Mouse (Mus musculus): Measurements from ENCODE around the gene Spdye4c. TPM values are rescaled to one million over a fixed set of nuclear protein-coding genes. Genes with fewer than 3 reads are reported as not detected.

Gene Spdye4c
- total RNA-seq (2021), result not detected
- long read RNA-seq, experiment 1, result 0 reads
- long read RNA-seq, experiment 2, result 0 reads

GRCm38 (mm10) chr2:128590909-128591308 lies at the start of gene Spdye4c:
Spdye4c (plus strand) TSS chr2:128591209.
- no peak for DNase-seq (ENCODE audit: low spot score in 2 of 2)
- intact Hi-C loops (cut with DNase I), result no loop called here

- no peak for DNase-seq (ENCODE audit: low spot score in 2 of 2)
- intact Hi-C loops (cut with DNase I), result no loop called here
Observed at GRCm38 (mm10) chr2:128543495-128543894, 47.5 kb upstream of the Spdye4c start.

- DNase-seq (ENCODE audit: low spot score in 2 of 2), result peak; percentile 22 to 56
- intact Hi-C loops (cut with DNase I), result no loop called here
Observed at GRCm38 (mm10) chr2:128544421-128545137, 46.4 kb upstream of the Spdye4c start.

- DNase-seq (ENCODE audit: low spot score in 2 of 2), result no peak
- intact Hi-C loops (cut with DNase I), result no loop called here
Observed at GRCm38 (mm10) chr2:128545447-128545846, 45.6 kb upstream of the Spdye4c start.

- no peak for DNase-seq (ENCODE audit: low spot score in 2 of 2)
- intact Hi-C loops (cut with DNase I), result no loop called here
Observed at GRCm38 (mm10) chr2:128547079-128547478, 43.9 kb upstream of the Spdye4c start.

GRCm38 (mm10) chr2:128548262-128548661 lies 42.7 kb upstream of the Spdye4c start:
- intact Hi-C loops (cut with DNase I), result no loop called here
- no peak for DNase-seq (ENCODE audit: low spot score in 2 of 2)

- no peak for DNase-seq (ENCODE audit: low spot score in 2 of 2)
- intact Hi-C loops (cut with DNase I), result no loop called here
Observed at GRCm38 (mm10) chr2:128549561-128549960, 41.4 kb upstream of the Spdye4c start.

GRCm38 (mm10) chr2:128549963-128550362 lies 41.0 kb upstream of the Spdye4c start:
- no peak for DNase-seq (ENCODE audit: low spot score in 2 of 2)
- intact Hi-C loops (cut with DNase I), result no loop called here

GRCm38 (mm10) chr2:128552080-128552791 lies 38.8 kb upstream of the Spdye4c start:
- intact Hi-C loops (cut with DNase I), result no loop called here
- no peak for DNase-seq (ENCODE audit: low spot score in 2 of 2)

- intact Hi-C loops (cut with DNase I), result no loop called here
- no peak for DNase-seq (ENCODE audit: low spot score in 2 of 2)
Observed at GRCm38 (mm10) chr2:128552798-128553720, 38.0 kb upstream of the Spdye4c start.

- no peak for DNase-seq (ENCODE audit: low spot score in 2 of 2)
- intact Hi-C loops (cut with DNase I), result no loop called here
Observed at GRCm38 (mm10) chr2:128555082-128555481, 35.9 kb upstream of the Spdye4c start.

- no peak for DNase-seq (ENCODE audit: low spot score in 2 of 2)
- intact Hi-C loops (cut with DNase I), result no loop called here
Observed at GRCm38 (mm10) chr2:128564195-128564594, 26.8 kb upstream of the Spdye4c start.

GRCm38 (mm10) chr2:128565904-128566303 lies 25.1 kb upstream of the Spdye4c start:
- no peak for DNase-seq (ENCODE audit: low spot score in 2 of 2)
- intact Hi-C loops (cut with DNase I), result no loop called here

- intact Hi-C loops (cut with DNase I), result no loop called here
- peak in 1 of 2 experiments; percentile 13 for DNase-seq (ENCODE audit: low spot score in 2 of 2)
Observed at GRCm38 (mm10) chr2:128566304-128567147, 24.5 kb upstream of the Spdye4c start.

GRCm38 (mm10) chr2:128568018-128568417 lies 23.0 kb upstream of the Spdye4c start:
- no peak for DNase-seq (ENCODE audit: low spot score in 2 of 2)
- intact Hi-C loops (cut with DNase I), result no loop called here

GRCm38 (mm10) chr2:128568490-128568889 lies 22.5 kb upstream of the Spdye4c start:
- no peak for DNase-seq (ENCODE audit: low spot score in 2 of 2)
- intact Hi-C loops (cut with DNase I), result no loop called here

GRCm38 (mm10) chr2:128571001-128571400 lies 20.0 kb upstream of the Spdye4c start:
- no peak for DNase-seq (ENCODE audit: low spot score in 2 of 2)
- intact Hi-C loops (cut with DNase I), result loop anchor here (5.0 kb wide), 3 partner anchors 159 to 444 kb away; partner anchors contain the start of gene Bcl2l11

- peak; percentile 88 to 91 for DNase-seq (ENCODE audit: low spot score in 2 of 2)
- intact Hi-C loops (cut with DNase I), result loop anchor here (2.0 to 5.0 kb wide), 4 partner anchors 161 to 684 kb away; partner anchors contain the start of gene Bcl2l11
Observed at GRCm38 (mm10) chr2:128572726-128573624, 18.0 kb upstream of the Spdye4c start.

Measured in left cerebral cortex, postnatal 14 days (tissue).